Mouse (Mus musculus) embryonic facial prominence, embryonic 11.5 days (tissue): ENCODE measurements around the gene Col6a5. TPM values are rescaled to one million over a fixed set of nuclear protein-coding genes. Genes with fewer than 3 reads are reported as not detected.
"Not testable (repeated sequence)": the region's sequence is repeated elsewhere in the genome, so short reads cannot be mapped to it uniquely, and the experiment has no call there.

Experiments used
- ATAC-seq: fragments of 200-750 bp; cut with Nextera tagmentation; replicated peaks from 2 replicates; pipeline ENCODE4 v1.8.0; 2017; ENCODE audit warnings: low read depth; ENCODE audit not compliant: insufficient number of reproducible peaks, low FRiP score, low TSS enrichment
- DNase-seq: peaks from one replicate; pipeline ENCODE4 v3.0.0-alpha.2; 2015; ENCODE audit warnings: low spot score
- H3K27ac ChIP-seq: fragments of 300-500 bp; sonication (generic); replicated peaks from 2 replicates; pipeline ENCODE4 v1.5.1; 2014; ENCODE audit warnings: mild to moderate bottlenecking, low read depth, low read length, control low read depth
- H3K27me3 ChIP-seq: fragments of 300-500 bp; sonication (generic); 2 replicates; pipeline ENCODE4 v1.6.1; 2014; ENCODE audit warnings: mild to moderate bottlenecking, low read length, moderate library complexity, mixed read lengths; ENCODE audit not compliant: control insufficient read depth, insufficient read depth
- H3K36me3 ChIP-seq: fragments of 300-500 bp; sonication (generic); replicated peaks from 2 replicates; pipeline ENCODE4 v1.6.1; 2014; ENCODE audit warnings: low read depth, mild to moderate bottlenecking, low read length, moderate library complexity, mixed read lengths; ENCODE audit not compliant: control insufficient read depth, insufficient read depth
- H3K4me1 ChIP-seq: fragments of 300-500 bp; sonication (generic); 2 replicates; pipeline ENCODE4 v1.6.1; 2014; ENCODE audit warnings: low read length, mixed read lengths; ENCODE audit not compliant: control insufficient read depth, insufficient read depth
- H3K4me2 ChIP-seq: fragments of 300-500 bp; sonication (generic); 2 replicates; pipeline ENCODE4 v1.6.1; 2014; ENCODE audit warnings: low read depth, mild to moderate bottlenecking, control low read depth, low read length, moderate library complexity
- H3K4me3 ChIP-seq: fragments of 300-500 bp; sonication (generic); 2 replicates; pipeline ENCODE4 v1.5.1; 2014; ENCODE audit warnings: low read depth, low read length, control low read depth
- H3K9ac ChIP-seq: fragments of 300-500 bp; sonication (generic); replicated peaks from 2 replicates; pipeline ENCODE4 v1.6.1; 2014; ENCODE audit warnings: mild to moderate bottlenecking, control low read depth, low read length
- H3K9me3 ChIP-seq: fragments of 300-500 bp; sonication (generic); replicated peaks from 2 replicates; pipeline ENCODE4 v1.6.1; 2016; ENCODE audit warnings: mild to moderate bottlenecking, low read length, inconsistent platforms, mixed read lengths; ENCODE audit not compliant: control insufficient read depth
- WGBS: fragments of 180-500 bp; shearing (Covaris S2); extraction: QIAGEN DNeasy Blood & Tissue Kit; methylation state at CpG from one replicate; pipeline ENCODE4 v1.1.7; 2014; 5-methylcytosine and 5-hydroxymethylcytosine counted together
- polyA plus RNA-seq: library from polyadenylated mRNA; unstranded; fragments of >200 nt; fragmentation: Nextera tagmentation; extraction: Ambion mirVana; gene quantifications from 2 replicates; pipeline ENCODE4 v1.2.1, GENCODE M21; 2014

Gene Col6a5
- polyA plus RNA-seq, 1 experiment from 2014 or later: 0.38 TPM

DNA sequence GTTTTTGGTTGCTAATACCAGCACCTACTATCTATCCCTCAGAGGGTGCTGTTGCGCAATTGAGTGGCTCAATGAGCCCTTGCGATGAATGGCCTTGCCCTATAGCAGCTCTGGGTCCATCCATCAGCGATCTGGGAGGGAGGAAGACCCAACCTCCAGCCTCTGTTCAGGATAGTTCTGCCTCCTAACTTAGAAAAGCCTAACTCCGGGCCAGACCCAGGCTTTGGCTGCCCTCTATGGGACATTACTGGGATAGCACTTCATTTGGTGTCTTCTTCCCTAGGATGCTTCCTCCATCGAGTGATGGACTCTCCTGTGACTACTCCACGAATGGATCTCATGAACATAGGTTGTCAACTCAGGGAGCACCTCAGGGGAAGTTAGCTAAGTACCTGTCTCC lies 102.7 kb downstream of the Col6a5 start:
- H3K27me3 ChIP-seq: no peaks in the 10 kb centered on the region
- peak; percentile 83 for DNase-seq
- no peak for ATAC-seq
- 16% methylated on average over 6 of the region's 6 CpGs for WGBS
- H3K9me3 ChIP-seq: no peaks in the 10 kb centered on the region
- H3K9ac ChIP-seq: no peak overlapping the region
- H3K4me1 ChIP-seq: no peaks in the 10 kb centered on the region
- H3K27ac ChIP-seq: no peak overlapping the region
- H3K36me3 ChIP-seq: no peaks in the 10 kb centered on the region
- no peak overlapping the region for H3K4me2 ChIP-seq
- no peak overlapping the region for H3K4me3 ChIP-seq

GRCm38 (mm10) chr9:105852778-105853065 lies 107.7 kb downstream of the Col6a5 start:
- H3K27me3 ChIP-seq: no peaks in the 10 kb centered on the region
- H3K4me1 ChIP-seq: no peaks in the 10 kb centered on the region
- H3K9ac ChIP-seq: no peak overlapping the region
- no peak for DNase-seq
- no peaks in the 10 kb centered on the region for H3K36me3 ChIP-seq
- no peak for ATAC-seq
- H3K27ac ChIP-seq: no peak overlapping the region
- H3K9me3 ChIP-seq: no peaks in the 10 kb centered on the region
- H3K4me3 ChIP-seq: no peak overlapping the region
- 83% methylated on average over 1 of the region's 1 CpGs for WGBS
- H3K4me2 ChIP-seq: no peak overlapping the region

GRCm38 (mm10) chr9:105852015-105852777 lies 108.2 kb downstream of the Col6a5 start:
- no peak for DNase-seq
- no peaks in the 10 kb centered on the region for H3K4me1 ChIP-seq
- no peak overlapping the region for H3K4me3 ChIP-seq
- 85% methylated on average over 14 of the region's 14 CpGs for WGBS
- no peak overlapping the region for H3K4me2 ChIP-seq
- H3K9ac ChIP-seq: no peak overlapping the region
- no peaks in the 10 kb centered on the region for H3K27me3 ChIP-seq
- no peak for ATAC-seq
- no peak overlapping the region for H3K27ac ChIP-seq
- H3K9me3 ChIP-seq: no peaks in the 10 kb centered on the region
- no peaks in the 10 kb centered on the region for H3K36me3 ChIP-seq

DNA sequence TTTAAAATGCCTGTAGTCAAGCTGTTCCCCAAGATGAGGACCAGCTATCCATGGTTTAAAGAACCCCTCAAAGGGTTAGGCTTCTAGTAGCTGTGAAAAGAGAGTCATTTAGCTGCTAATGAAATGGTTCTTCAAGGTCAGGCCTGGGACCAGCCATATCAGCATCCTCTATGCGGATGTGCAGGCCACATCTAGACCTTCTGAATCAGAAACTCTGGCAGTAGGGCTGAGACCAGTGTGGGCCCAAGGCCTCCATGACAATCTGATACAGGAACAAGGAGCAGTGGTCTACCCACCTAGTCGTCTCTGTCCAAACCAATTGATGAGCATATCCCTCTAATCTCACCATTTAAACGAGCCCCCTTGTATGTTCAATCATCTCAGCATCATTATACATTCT lies 109.4 kb downstream of the Col6a5 start:
- Histone ChIP-seq H3K4me2 (no peak overlapping the region), H3K27ac (no peak overlapping the region), H3K9ac (no peak overlapping the region), H3K27me3 (no peaks in the 10 kb centered on the region), H3K36me3 (no peaks in the 10 kb centered on the region), H3K4me3 (no peak overlapping the region), H3K9me3 (no peaks in the 10 kb centered on the region), H3K4me1 (no peaks in the 10 kb centered on the region)
- no peak for ATAC-seq
- DNase-seq: no peak
- 83% methylated on average over 3 of the region's 3 CpGs for WGBS

- DNase-seq: no peak
- Histone ChIP-seq H3K4me3 (no peak overlapping the region), H3K4me1 (no peaks in the 10 kb centered on the region), H3K9me3 (no peaks in the 10 kb centered on the region), H3K27ac (no peak overlapping the region), H3K27me3 (no peaks in the 10 kb centered on the region), H3K36me3 (no peaks in the 10 kb centered on the region), H3K9ac (no peak overlapping the region), H3K4me2 (no peak overlapping the region)
- ATAC-seq: no peak
- WGBS: 74% methylated on average over 4 of the region's 4 CpGs
Observed at GRCm38 (mm10) chr9:105848396-105848795, 112.0 kb downstream of the Col6a5 start.

DNA sequence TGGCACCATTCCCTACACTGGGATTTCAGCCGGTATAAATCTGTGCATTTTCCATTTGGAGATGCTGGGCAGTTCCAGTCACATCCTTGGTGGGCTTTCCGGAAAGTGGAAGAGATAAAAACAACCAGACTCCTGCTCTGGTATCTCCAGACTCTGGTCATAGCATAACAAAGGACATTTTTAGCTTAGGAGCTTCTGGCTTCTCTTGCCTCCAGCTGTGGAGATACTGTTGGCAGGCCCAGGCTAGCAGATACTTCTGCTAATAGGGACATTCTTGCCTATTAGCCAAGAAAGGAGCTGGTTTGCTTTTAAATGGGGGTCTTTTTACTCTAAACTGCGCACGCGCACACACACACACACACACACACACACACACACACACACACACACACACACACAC lies 113.2 kb downstream of the Col6a5 start:
- no peak for ATAC-seq

DNA sequence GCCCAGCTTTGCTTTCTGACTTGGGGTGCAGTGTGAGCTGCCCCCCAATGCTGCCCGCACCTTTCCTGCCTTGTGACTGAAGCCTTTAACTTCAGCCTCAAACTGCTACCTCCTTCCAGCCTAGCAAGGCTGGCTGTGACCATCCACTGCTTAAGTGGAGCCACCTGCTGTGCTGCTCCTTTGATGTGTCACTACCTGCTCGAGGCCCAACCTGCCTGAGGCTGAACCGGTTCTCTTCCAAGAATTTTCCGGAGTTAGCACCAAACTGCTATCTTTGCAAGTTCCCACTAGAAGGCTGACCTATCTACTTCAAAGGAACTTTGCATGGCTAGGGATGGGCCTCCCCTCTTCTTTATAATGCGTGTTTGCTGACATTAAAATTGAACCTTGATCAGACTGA lies 119.1 kb downstream of the Col6a5 start:
- DNase-seq, H3K9me3 ChIP-seq, H3K4me3 ChIP-seq, H3K27ac ChIP-seq, H3K9ac ChIP-seq, H3K36me3 ChIP-seq, H3K4me1 ChIP-seq, H3K27me3 ChIP-seq, ATAC-seq, H3K4me2 ChIP-seq: not testable (repeated sequence)
- 57% methylated on average over 5 of the region's 5 CpGs for WGBS

More for the DNA sequence above, 113.2 kb downstream of the Col6a5 start:
- Histone ChIP-seq H3K27ac (no peak overlapping the region), H3K4me2 (no peak overlapping the region), H3K4me3 (no peak overlapping the region), H3K4me1 (no peaks in the 10 kb centered on the region), H3K36me3 (no peaks in the 10 kb centered on the region), H3K9me3 (no peaks in the 10 kb centered on the region), H3K27me3 (no peaks in the 10 kb centered on the region), H3K9ac (no peak overlapping the region)
- no peak for DNase-seq
- WGBS: 91% methylated on average over 5 of the region's 5 CpGs

GRCm38 (mm10) chr9:105839147-105839515 lies 121.3 kb downstream of the Col6a5 start:
- Histone ChIP-seq H3K27ac (no peak overlapping the region), H3K9ac (no peak overlapping the region), H3K36me3 (no peaks in the 10 kb centered on the region), H3K27me3 (no peaks in the 10 kb centered on the region), H3K4me3 (no peak overlapping the region), H3K4me2 (no peak overlapping the region), H3K9me3 (no peaks in the 10 kb centered on the region), H3K4me1 (no peaks in the 10 kb centered on the region)
- 92% methylated on average over 5 of the region's 5 CpGs for WGBS
- ATAC-seq (no peak), DNase-seq (no peak)
